Mouse (Mus musculus) cerebellum, adult (tissue): ENCODE results near the gene Olfr1477.
"Not testable (repeated sequence)": the region's sequence is repeated elsewhere in the genome, so short reads cannot be mapped to it uniquely, and the experiment has no call there.

Experiments used
- ATAC-seq: cut with Nextera tagmentation; 2 replicates; pipeline ENCODE4 v1.9.2; 2017; ENCODE audit warnings: mild to moderate bottlenecking, moderate library complexity, mixed read lengths; ENCODE audit not compliant: insufficient number of reproducible peaks, low FRiP score, low TSS enrichment

The Olfr1477 gene

GRCm38 (mm10) chr19:13500246-13500645 is at the start of gene Olfr1477:
Gene Olfr1477, plus strand, starts transcription at chr19:13500546.
- no peak for ATAC-seq

GRCm38 (mm10) chr19:13455986-13456385 is 44.4 kb upstream of the Olfr1477 start, which contains the start of gene Olfr1472:
Gene Olfr1472, minus strand, starts transcription at chr19:13456086.
- no peak for ATAC-seq

GRCm38 (mm10) chr19:13469265-13469664 is 31.1 kb upstream of the Olfr1477 start, which contains the start of gene Olfr1474:
Gene Olfr1474, plus strand, starts transcription at chr19:13469565.
- not testable (repeated sequence) for ATAC-seq

GRCm38 (mm10) chr19:13480096-13480495 is 20.2 kb upstream of the Olfr1477 start, which contains the start of gene Olfr1475:
Gene Olfr1475, minus strand, starts transcription at chr19:13480196.
- ATAC-seq, result no peak

GRCm38 (mm10) chr19:13527613-13528012 is 27.3 kb downstream of the Olfr1477 start, which contains the start of gene Olfr1480:
Gene Olfr1480, plus strand, starts transcription at chr19:13527913.
- ATAC-seq, result no peak
